Mouse (Mus musculus) ES-CJ7 (cell line): ENCODE results near the gene Plppr4.

Experiments used
- DNase-seq: peaks from one replicate; pipeline ENCODE4 v3.0.0; 2011; ENCODE audit warnings: low read depth, low spot score

The Plppr4 gene

DNA sequence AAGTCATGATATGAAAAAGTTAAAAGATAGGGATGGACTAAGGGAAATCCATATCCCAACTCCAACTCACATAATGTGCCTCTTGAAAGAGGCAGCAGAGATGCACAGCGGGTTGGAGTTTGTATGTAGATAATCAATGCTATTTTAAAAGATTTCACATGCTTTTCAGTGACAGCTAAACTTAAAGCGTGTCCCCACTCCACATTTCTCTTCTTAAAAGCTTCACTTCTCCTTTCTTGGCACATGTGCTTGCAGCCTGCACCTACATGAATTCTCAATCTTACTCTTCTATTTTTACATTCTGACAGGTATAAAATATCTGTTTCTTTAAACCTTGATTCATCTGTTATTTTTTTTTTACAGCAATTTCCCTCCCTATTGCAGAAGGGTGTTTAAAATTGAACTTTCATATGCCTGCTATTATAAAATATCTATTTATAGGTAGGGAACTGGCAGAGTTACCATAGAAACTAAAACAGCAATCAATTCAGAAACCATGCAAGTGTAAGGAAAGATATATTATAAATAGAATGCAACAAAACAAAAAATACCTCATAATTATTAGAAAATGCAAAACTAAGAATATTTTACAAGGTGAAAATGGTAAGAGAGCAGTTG lies 66.3 kb downstream of the Plppr4 start:
- no peak for DNase-seq
